Mouse (Mus musculus): ENCODE measurements around the gene Ube2l3. TPM values are rescaled to one million over a fixed set of nuclear protein-coding genes. Genes with fewer than 3 reads are reported as not detected.

Gene Ube2l3
- polyA plus RNA-seq, 1 experiment from 2014 or later = 288 TPM

DNA sequence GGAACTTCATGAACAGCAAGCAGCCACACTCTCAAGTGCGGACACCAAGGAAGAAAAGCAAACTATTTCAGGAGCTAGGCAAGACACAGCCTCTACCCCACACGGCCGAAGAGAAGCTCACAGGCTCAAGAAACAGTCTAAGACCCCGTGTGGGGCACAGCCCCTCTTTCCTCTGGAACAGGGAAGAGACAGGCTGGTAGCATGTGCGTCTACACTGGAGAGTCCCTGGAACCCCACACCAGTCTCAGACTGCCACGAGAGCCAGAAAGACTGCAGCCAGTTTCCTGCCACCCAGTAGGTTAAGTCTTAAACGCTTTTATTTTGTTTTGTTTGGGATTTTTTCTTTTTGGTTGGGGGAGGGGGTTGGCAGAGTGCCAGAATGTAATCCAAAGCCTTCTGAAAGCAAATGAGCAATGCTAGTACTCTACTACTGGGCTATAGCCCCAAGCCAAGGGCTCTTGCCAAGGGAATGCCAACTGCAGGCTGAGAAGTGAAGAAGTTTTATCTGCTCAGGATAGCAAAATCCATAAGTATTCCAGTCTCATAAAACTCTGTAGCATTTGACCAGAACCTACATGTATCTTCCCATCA is 99.7 kb downstream of the Ube2l3 start:
- peaks cover 75% of the 10 kb centered on the region for H3K36me3 ChIP-seq
- no peaks in the 10 kb centered on the region for H3K27me3 ChIP-seq (replicated peaks)
- H3K9ac ChIP-seq (replicated peaks) = no peak overlapping the region
- no peak overlapping the region for H3K4me2 ChIP-seq
- WGBS = 66% methylated on average over 7 of the region's 7 CpGs
- H3K9me3 ChIP-seq (replicated peaks) = no peaks in the 10 kb centered on the region
- H3K4me3 ChIP-seq (replicated peaks) = no peak overlapping the region
- peaks cover 7% of the 10 kb centered on the region; the same call in 1 of the 2 replicates for H3K4me1 ChIP-seq
- ATAC-seq (ENCODE audit: low FRiP score) = no peak
- H3K27ac ChIP-seq (replicated peaks) = no peak overlapping the region

MicroRNAs within 50 kb of the gene (microRNA counts, 519-probe panel; counts per million panel counts)
- microRNA mmu-miR-130b (3,412 counts per million, percentile 83 among the panel's probes with 10 or more counts), microRNA mmu-miR-301b (2,812 counts per million, percentile 67 among the panel's probes with 10 or more counts)

Small RNAs within 50 kb of the gene (microRNA-seq; reads per million reads assigned to microRNA genes)
- gene Mir130b (3,218 reads per million, percentile 90 among the genes with 10 or more reads in this experiment), gene Mir301b (85.2 reads per million, percentile 50 among the genes with 10 or more reads in this experiment)

Other genes with a start within 250 kb of the Ube2l3 start
- 184 and 188 TPM in 2 replicates for gene Mapk1, start 219.3 kb downstream of the Ube2l3 start, polyA plus RNA-seq (2015; fragmentation: Nextera tagmentation; extraction: Ambion mirVana)
- gene Ypel1, start 133.0 kb downstream of the Ube2l3 start, polyA plus RNA-seq (2015; fragmentation: Nextera tagmentation; extraction: Ambion mirVana) = 77.5 and 94.9 TPM in 2 replicates
- 134 and 143 TPM in 2 replicates for gene Ppil2, start 91.4 kb downstream of the Ube2l3 start, polyA plus RNA-seq (2015; fragmentation: Nextera tagmentation; extraction: Ambion mirVana)
- gene 2610318N02Rik, start 77.5 kb downstream of the Ube2l3 start, polyA plus RNA-seq (2015; fragmentation: Nextera tagmentation; extraction: Ambion mirVana) = 13.1 and 16.2 TPM in 2 replicates
- gene Sdf2l1, start 70.3 kb downstream of the Ube2l3 start, polyA plus RNA-seq (2015; fragmentation: Nextera tagmentation; extraction: Ambion mirVana) = 38.4 and 57.3 TPM in 2 replicates
- gene Ydjc, start 58.0 kb downstream of the Ube2l3 start, polyA plus RNA-seq (2015; fragmentation: Nextera tagmentation; extraction: Ambion mirVana) = 45.6 and 52.3 TPM in 2 replicates
- gene Ccdc116, start 55.4 kb downstream of the Ube2l3 start, polyA plus RNA-seq (2015; fragmentation: Nextera tagmentation; extraction: Ambion mirVana) = 2.7 and 3.5 TPM in 2 replicates
- 1.9 and 2.1 TPM in 2 replicates for gene Rimbp3, start 6.0 kb upstream of the Ube2l3 start, polyA plus RNA-seq (2015; fragmentation: Nextera tagmentation; extraction: Ambion mirVana)
- 6.7 and 7.4 TPM in 2 replicates for gene Hic2, start 30.9 kb upstream of the Ube2l3 start, polyA plus RNA-seq (2015; fragmentation: Nextera tagmentation; extraction: Ambion mirVana)
- gene Tmem191c, start 73.4 kb upstream of the Ube2l3 start, polyA plus RNA-seq (2015; fragmentation: Nextera tagmentation; extraction: Ambion mirVana) = 87.0 and 112 TPM in 2 replicates
- 1.0 and 1.9 TPM in 2 replicates for gene Serpind1, start 128.7 kb upstream of the Ube2l3 start, polyA plus RNA-seq (2015; fragmentation: Nextera tagmentation; extraction: Ambion mirVana)
- gene Snap29, start 203.3 kb upstream of the Ube2l3 start, polyA plus RNA-seq (2015; fragmentation: Nextera tagmentation; extraction: Ambion mirVana) = 23.3 and 24.0 TPM in 2 replicates
- gene Pi4ka, start 203.7 kb upstream of the Ube2l3 start, polyA plus RNA-seq (2015; fragmentation: Nextera tagmentation; extraction: Ambion mirVana) = 54.6 and 59.7 TPM in 2 replicates
- 76.3 and 77.4 TPM in 2 replicates for gene Crkl, start 249.3 kb upstream of the Ube2l3 start, polyA plus RNA-seq (2015; fragmentation: Nextera tagmentation; extraction: Ambion mirVana)